27 mouse cellular contexts compared by ENCODE assay signal in the genomic region with DNA sequence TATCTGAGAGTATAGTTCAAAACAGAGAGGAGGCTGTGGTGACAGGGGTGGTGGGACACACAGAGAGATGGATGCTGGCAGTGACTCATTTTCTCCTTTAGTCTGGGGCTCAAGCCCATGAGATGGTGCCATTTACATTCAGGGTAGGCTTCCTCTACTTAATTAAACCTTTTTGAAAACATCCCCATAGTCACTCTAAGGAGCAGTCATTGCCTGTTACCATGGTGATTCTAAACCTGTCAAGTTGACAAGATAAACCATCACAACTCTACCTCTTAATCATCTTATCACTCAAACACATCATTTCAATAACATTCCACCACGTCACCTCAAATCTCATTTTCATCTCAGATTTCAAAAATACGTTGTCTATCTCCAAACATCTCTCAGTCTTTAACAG.
"Had no signal": no experiment of that assay in that cellular context is flagged by ENCODE, and none has a peak within 500 bp of the region (broad histone marks: within the 10 kb centered on the region; RNA-seq: fewer than 3 reads in every experiment).

No protein-coding gene starts in this region.

- H3K27me3 ChIP-seq: heart, embryonic 12.5 days; hindbrain, embryonic 12.5 days; intestine, embryonic 15.5 days; limb, embryonic 12.5 days; liver, embryonic 13.5 days; liver, embryonic 15.5 days had no signal

- H3K9me3 ChIP-seq: heart, embryonic 10.5 days; heart, embryonic 12.5 days; hindbrain, embryonic 10.5 days; hindbrain, embryonic 12.5 days; intestine, embryonic 15.5 days; limb, embryonic 10.5 days; limb, embryonic 12.5 days; liver, embryonic 13.5 days; liver, embryonic 15.5 days had no signal

- ATAC-seq: hindbrain, embryonic 16.5 days; intestine, embryonic 15.5 days; intestine, postnatal 0 days had no signal

- H3K27ac ChIP-seq: gastrocnemius, adult 2 months; heart, embryonic 10.5 days; hindbrain, embryonic 10.5 days; hindbrain, embryonic 12.5 days; hindbrain, embryonic 14.5 days; intestine, embryonic 15.5 days; layer of hippocampus, adult 2 months; left cerebral cortex, adult 2 months; limb, embryonic 10.5 days; limb, embryonic 12.5 days; liver, embryonic 13.5 days; liver, embryonic 15.5 days had no signal

- H3K36me3 ChIP-seq: heart, embryonic 10.5 days; heart, embryonic 12.5 days; intestine, embryonic 15.5 days; liver, embryonic 13.5 days; liver, embryonic 15.5 days had no signal

- H3K4me2 ChIP-seq: heart, embryonic 12.5 days; hindbrain, embryonic 12.5 days; hindbrain, embryonic 14.5 days; intestine, embryonic 15.5 days; limb, embryonic 12.5 days; liver, embryonic 11.5 days; liver, embryonic 13.5 days; liver, embryonic 15.5 days had no signal

- H3K9ac ChIP-seq: heart, embryonic 12.5 days; hindbrain, embryonic 12.5 days; hindbrain, embryonic 14.5 days; intestine, embryonic 15.5 days; limb, embryonic 12.5 days; liver, embryonic 13.5 days; liver, embryonic 15.5 days had no signal

- H3K4me1 ChIP-seq: intestine, embryonic 15.5 days had no signal

- H3K4me3 ChIP-seq: gastrocnemius, adult 2 months; heart, embryonic 10.5 days; heart, embryonic 12.5 days; hindbrain, embryonic 10.5 days; hindbrain, embryonic 12.5 days; intestine, embryonic 15.5 days; layer of hippocampus, adult 2 months; left cerebral cortex, adult 2 months; limb, embryonic 10.5 days; limb, embryonic 12.5 days; liver, embryonic 13.5 days; liver, embryonic 15.5 days had no signal

- DNase-seq: gastrocnemius, adult 2 months; gastrocnemius, postnatal 10 days; gastrocnemius, postnatal 25 days; heart, adult 18-20 months; heart, postnatal 10 days; heart, postnatal 4 days; kidney, adult 18-20 months; kidney, adult 8-10 months; kidney, postnatal 10 days; kidney, postnatal 25 days; kidney, postnatal 4 days; liver; liver, embryonic 13.5 days had no signal
